Mouse (Mus musculus): ENCODE measurements around the gene Olfr66.

The Olfr66 gene

GRCm38 (mm10) chr7:103886152-103886551, at the start of gene Olfr66:
Gene Olfr66, minus strand, starts transcription at chr7:103886252.
- DNase-seq (ENCODE audit: low read depth) = no peak

GRCm38 (mm10) chr7:103934264-103934663, 48.2 kb upstream of the Olfr66 start, which contains the start of gene Olfr632:
Gene Olfr632, plus strand, starts transcription at chr7:103934347.
- no peak for DNase-seq (ENCODE audit: low read depth)

- DNase-seq (ENCODE audit: low read depth) = no peak
Observed at GRCm38 (mm10) chr7:103928525-103928924, 42.5 kb upstream of the Olfr66 start, which contains the start of gene Olfr631. Gene Olfr631, plus strand, starts transcription at chr7:103928825.

GRCm38 (mm10) chr7:103915338-103915737, 29.3 kb upstream of the Olfr66 start:
- DNase-seq (ENCODE audit: low read depth) = no peak

GRCm38 (mm10) chr7:103912969-103913511, 27.0 kb upstream of the Olfr66 start:
- peak; percentile 12 for DNase-seq (ENCODE audit: low read depth)

- DNase-seq (ENCODE audit: low read depth) = no peak
Observed at GRCm38 (mm10) chr7:103910047-103910446, 24.0 kb upstream of the Olfr66 start.

GRCm38 (mm10) chr7:103903187-103903586, 17.1 kb upstream of the Olfr66 start, which contains the start of gene Olfr65:
Gene Olfr65, plus strand, starts transcription at chr7:103903487.
- DNase-seq (ENCODE audit: low read depth) = no peak

- no peak for DNase-seq (ENCODE audit: low read depth)
Observed at GRCm38 (mm10) chr7:103894385-103894784, 8.3 kb upstream of the Olfr66 start, which contains the start of gene Olfr64. Gene Olfr64, minus strand, starts transcription at chr7:103894485.

GRCm38 (mm10) chr7:103877093-103877492, 9.0 kb downstream of the Olfr66 start:
- DNase-seq (ENCODE audit: low read depth) = no peak

- no peak for DNase-seq (ENCODE audit: low read depth)
Observed at GRCm38 (mm10) chr7:103874451-103874850, 11.6 kb downstream of the Olfr66 start.

- peak; percentile 9 for DNase-seq (ENCODE audit: low read depth)
Observed at GRCm38 (mm10) chr7:103873064-103873463, 13.0 kb downstream of the Olfr66 start.

- no peak for DNase-seq (ENCODE audit: low read depth)
Observed at GRCm38 (mm10) chr7:103870667-103871066, 15.4 kb downstream of the Olfr66 start.

GRCm38 (mm10) chr7:103865716-103866115, 20.3 kb downstream of the Olfr66 start:
- no peak for DNase-seq (ENCODE audit: low read depth)

- DNase-seq (ENCODE audit: low read depth) = no peak
Observed at GRCm38 (mm10) chr7:103861531-103861930, 24.5 kb downstream of the Olfr66 start.

- DNase-seq (ENCODE audit: low read depth) = peak; percentile 4
Observed at GRCm38 (mm10) chr7:103860855-103861254, 25.2 kb downstream of the Olfr66 start.

GRCm38 (mm10) chr7:103859076-103859475, 27.0 kb downstream of the Olfr66 start:
- no peak for DNase-seq (ENCODE audit: low read depth)

GRCm38 (mm10) chr7:103854669-103855068, 31.4 kb downstream of the Olfr66 start:
- DNase-seq (ENCODE audit: low read depth) = no peak

GRCm38 (mm10) chr7:103853090-103853489, 33.0 kb downstream of the Olfr66 start, which contains the start of gene Hbb-y:
Gene Hbb-y, minus strand, starts transcription at chr7:103853216.
- no peak for DNase-seq (ENCODE audit: low read depth)

- DNase-seq (ENCODE audit: low read depth) = no peak
Observed at GRCm38 (mm10) chr7:103844525-103845325, 41.3 kb downstream of the Olfr66 start.

- no peak for DNase-seq (ENCODE audit: low read depth)
Observed at GRCm38 (mm10) chr7:103843034-103843433, 43.0 kb downstream of the Olfr66 start, which contains the start of gene Hbb-bh1. Gene Hbb-bh1, minus strand, starts transcription at chr7:103843164.

- DNase-seq (ENCODE audit: low read depth) = no peak
Observed at GRCm38 (mm10) chr7:103840268-103840667, 45.8 kb downstream of the Olfr66 start, which contains the start of gene Hbb-bh2. Gene Hbb-bh2, minus strand, starts transcription at chr7:103840520.

Measured in induced T-regulatory cell, adult 2 months (primary cell).